Mouse (Mus musculus): ENCODE results near the gene Wdfy1. TPM values are rescaled to one million over a fixed set of nuclear protein-coding genes. Genes with fewer than 3 reads are reported as not detected.

Wdfy1 gene
- polyA plus RNA-seq, 1 experiment from 2014 or later, result 113 TPM

- Histone ChIP-seq H3K9ac (replicated peaks) (no peak overlapping the region), H3K4me3 (replicated peaks) (no peak overlapping the region), H3K9me3 (no peaks in the 10 kb centered on the region), H3K27me3 (no peaks in the 10 kb centered on the region), H3K4me1 (replicated peaks) (no peaks in the 10 kb centered on the region), H3K36me3 (peaks cover 23% of the 10 kb centered on the region), H3K27ac (no peak overlapping the region), H3K4me2 (replicated peaks) (no peak overlapping the region)
- no peak for ATAC-seq
- 91% methylated on average over 7 of the region's 7 CpGs for WGBS
Observed at GRCm38 (mm10) chr1:79742949-79743348, 33.0 kb downstream of the Wdfy1 start.

DNA sequence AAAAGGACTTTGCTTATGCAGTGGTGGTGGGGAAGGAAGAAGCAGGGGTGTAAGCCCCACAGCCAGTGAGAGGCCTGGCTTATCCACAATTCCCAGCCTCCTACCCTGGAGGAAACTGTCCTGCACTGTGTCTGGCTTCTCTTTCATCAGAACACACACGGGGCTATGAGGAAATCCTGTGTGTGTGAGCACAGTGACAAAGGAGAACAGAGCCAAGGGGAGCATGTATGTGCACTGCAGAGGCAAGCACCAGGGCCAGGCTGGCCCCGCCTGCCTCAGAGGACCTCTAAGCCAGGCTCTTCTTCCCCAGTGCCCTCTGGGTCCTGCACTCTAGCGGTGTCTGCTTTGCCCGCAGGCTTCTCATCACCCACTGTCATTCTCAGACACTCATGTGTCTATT lies 34.9 kb downstream of the Wdfy1 start:
- 80% methylated on average over 4 of the region's 4 CpGs for WGBS

GRCm38 (mm10) chr1:79739726-79740125 lies 36.2 kb downstream of the Wdfy1 start:
- no peaks in the 10 kb centered on the region for H3K27me3 ChIP-seq
- WGBS, result 88% methylated on average over 2 of the region's 2 CpGs
- no peaks in the 10 kb centered on the region for H3K9me3 ChIP-seq
- H3K36me3 ChIP-seq, result peaks cover 32% of the 10 kb centered on the region
- no peak overlapping the region for H3K9ac ChIP-seq (replicated peaks)
- no peak overlapping the region for H3K27ac ChIP-seq
- H3K4me2 ChIP-seq (replicated peaks), result no peak overlapping the region
- H3K4me1 ChIP-seq (replicated peaks), result no peaks in the 10 kb centered on the region
- H3K4me3 ChIP-seq (replicated peaks), result no peak overlapping the region
- ATAC-seq, result no peak

More for the DNA sequence above, 34.9 kb downstream of the Wdfy1 start:
- Histone ChIP-seq H3K9ac (replicated peaks) (no peak overlapping the region), H3K4me3 (replicated peaks) (no peak overlapping the region), H3K9me3 (no peaks in the 10 kb centered on the region), H3K4me1 (replicated peaks) (no peaks in the 10 kb centered on the region), H3K27ac (no peak overlapping the region), H3K4me2 (replicated peaks) (no peak overlapping the region), H3K36me3 (peaks cover 34% of the 10 kb centered on the region), H3K27me3 (no peaks in the 10 kb centered on the region)
- 0 out of 2 replicates have a peak, but pooled peaks have one; percentile 37 for ATAC-seq

GRCm38 (mm10) chr1:79736408-79736807 lies 39.5 kb downstream of the Wdfy1 start:
- ATAC-seq, result no peak
- Histone ChIP-seq H3K9me3 (no peaks in the 10 kb centered on the region), H3K4me2 (replicated peaks) (no peak overlapping the region), H3K4me3 (replicated peaks) (no peak overlapping the region), H3K27me3 (no peaks in the 10 kb centered on the region), H3K9ac (replicated peaks) (no peak overlapping the region), H3K36me3 (peaks cover 36% of the 10 kb centered on the region), H3K27ac (no peak overlapping the region), H3K4me1 (replicated peaks) (no peaks in the 10 kb centered on the region)
- 94% methylated on average over 3 of the region's 3 CpGs for WGBS

- Histone ChIP-seq H3K4me1 (replicated peaks) (no peaks in the 10 kb centered on the region), H3K27me3 (no peaks in the 10 kb centered on the region), H3K4me3 (replicated peaks) (no peak overlapping the region), H3K36me3 (peaks cover 39% of the 10 kb centered on the region), H3K4me2 (replicated peaks) (no peak overlapping the region), H3K27ac (no peak overlapping the region), H3K9ac (replicated peaks) (no peak overlapping the region), H3K9me3 (no peaks in the 10 kb centered on the region)
- 89% methylated on average over 5 of the region's 5 CpGs for WGBS
- ATAC-seq, result no peak
Observed at GRCm38 (mm10) chr1:79734794-79735193, 41.1 kb downstream of the Wdfy1 start.

GRCm38 (mm10) chr1:79714152-79714923 lies 61.6 kb downstream of the Wdfy1 start:
- H3K4me2 ChIP-seq (replicated peaks), result no peak overlapping the region
- H3K36me3 ChIP-seq, result peaks cover 30% of the 10 kb centered on the region
- no peak overlapping the region for H3K9ac ChIP-seq (replicated peaks)
- WGBS, result 87% methylated on average over 13 of the region's 13 CpGs
- no peak for ATAC-seq
- no peaks in the 10 kb centered on the region for H3K27me3 ChIP-seq
- H3K4me1 ChIP-seq (replicated peaks), result peaks cover 10% of the 10 kb centered on the region
- H3K9me3 ChIP-seq, result no peaks in the 10 kb centered on the region
- H3K27ac ChIP-seq, result no peak overlapping the region
- H3K4me3 ChIP-seq (replicated peaks), result no peak overlapping the region

DNA sequence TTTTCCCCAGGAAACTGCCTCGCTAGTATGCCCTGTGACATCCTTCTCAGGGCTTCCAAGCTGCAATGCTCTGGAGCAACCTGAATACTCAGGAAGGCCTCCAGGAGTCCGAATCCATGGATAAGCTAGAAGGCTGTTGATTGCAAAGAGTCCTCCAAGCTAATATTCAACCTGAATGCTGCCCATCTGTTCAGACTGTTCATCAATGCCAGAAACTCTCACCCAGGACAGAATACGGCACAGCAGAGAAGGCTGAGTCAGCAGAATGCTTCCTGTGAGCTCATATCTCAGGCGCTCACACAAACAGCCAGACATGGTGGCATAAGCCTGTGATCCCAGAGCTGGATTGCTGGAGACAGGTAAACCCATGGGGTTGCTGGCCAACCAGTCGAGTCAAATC lies 62.9 kb downstream of the Wdfy1 start:
- Histone ChIP-seq H3K27me3 (no peaks in the 10 kb centered on the region), H3K4me1 (replicated peaks) (peaks cover 10% of the 10 kb centered on the region), H3K4me2 (replicated peaks) (no peak overlapping the region), H3K36me3 (peaks cover 35% of the 10 kb centered on the region), H3K9me3 (no peaks in the 10 kb centered on the region), H3K4me3 (replicated peaks) (no peak overlapping the region), H3K9ac (replicated peaks) (no peak overlapping the region), H3K27ac (no peak overlapping the region)
- no peak for ATAC-seq
- 95% methylated on average over 5 of the region's 5 CpGs for WGBS

- Histone ChIP-seq H3K9me3 (no peaks in the 10 kb centered on the region), H3K4me1 (replicated peaks) (peaks cover 10% of the 10 kb centered on the region), H3K9ac (replicated peaks) (no peak overlapping the region), H3K27me3 (no peaks in the 10 kb centered on the region), H3K4me2 (replicated peaks) (no peak overlapping the region), H3K36me3 (peaks cover 47% of the 10 kb centered on the region), H3K4me3 (replicated peaks) (no peak overlapping the region), H3K27ac (no peak overlapping the region; the same call in 1 of the 2 replicates)
- no peak for ATAC-seq
- 87% methylated on average over 18 of the region's 18 CpGs for WGBS
Observed at GRCm38 (mm10) chr1:79711147-79712126, 64.5 kb downstream of the Wdfy1 start.

- ATAC-seq, result no peak
- H3K4me1 ChIP-seq (replicated peaks), result peaks cover 10% of the 10 kb centered on the region
- H3K27me3 ChIP-seq, result no peaks in the 10 kb centered on the region
- H3K27ac ChIP-seq, result no peak overlapping the region; the same call in 1 of the 2 replicates
- 66% methylated on average over 4 of the region's 4 CpGs for WGBS
- no peak overlapping the region for H3K9ac ChIP-seq (replicated peaks)
- H3K36me3 ChIP-seq, result peaks cover 54% of the 10 kb centered on the region
- H3K4me3 ChIP-seq (replicated peaks), result no peak overlapping the region
- no peak overlapping the region for H3K4me2 ChIP-seq (replicated peaks)
- no peaks in the 10 kb centered on the region for H3K9me3 ChIP-seq
Observed at GRCm38 (mm10) chr1:79710678-79711077, 65.3 kb downstream of the Wdfy1 start.

DNA sequence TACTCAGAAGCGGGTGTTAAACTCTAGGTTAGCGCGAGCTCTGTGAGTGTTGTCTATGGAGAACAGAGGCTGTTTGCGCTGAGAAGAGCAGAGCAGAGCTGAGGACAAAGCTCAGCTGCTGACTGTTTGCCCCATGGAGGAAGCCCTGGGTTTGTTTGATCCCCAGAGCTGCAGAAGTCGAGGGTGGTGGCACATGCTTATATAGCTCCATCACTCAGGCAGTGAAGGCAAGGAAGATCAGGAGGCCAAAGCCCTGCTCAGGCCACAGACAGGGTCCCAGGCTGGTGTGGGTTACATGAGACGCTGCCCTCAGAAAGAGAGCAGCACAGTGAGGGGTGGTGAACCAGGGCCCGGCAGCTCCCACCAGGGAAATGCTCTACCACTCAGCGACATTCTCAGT lies 65.7 kb downstream of the Wdfy1 start:
- Histone ChIP-seq H3K27ac (0 out of 2 replicates have a peak overlapping the region, but pooled peaks have one; percentile 39), H3K9me3 (no peaks in the 10 kb centered on the region), H3K36me3 (peaks cover 57% of the 10 kb centered on the region), H3K27me3 (no peaks in the 10 kb centered on the region), H3K4me2 (replicated peaks) (no peak overlapping the region), H3K4me3 (replicated peaks) (no peak overlapping the region), H3K9ac (replicated peaks) (no peak overlapping the region), H3K4me1 (replicated peaks) (peaks cover 10% of the 10 kb centered on the region)
- WGBS, result 80% methylated on average over 8 of the region's 8 CpGs
- ATAC-seq, result no peak

DNA sequence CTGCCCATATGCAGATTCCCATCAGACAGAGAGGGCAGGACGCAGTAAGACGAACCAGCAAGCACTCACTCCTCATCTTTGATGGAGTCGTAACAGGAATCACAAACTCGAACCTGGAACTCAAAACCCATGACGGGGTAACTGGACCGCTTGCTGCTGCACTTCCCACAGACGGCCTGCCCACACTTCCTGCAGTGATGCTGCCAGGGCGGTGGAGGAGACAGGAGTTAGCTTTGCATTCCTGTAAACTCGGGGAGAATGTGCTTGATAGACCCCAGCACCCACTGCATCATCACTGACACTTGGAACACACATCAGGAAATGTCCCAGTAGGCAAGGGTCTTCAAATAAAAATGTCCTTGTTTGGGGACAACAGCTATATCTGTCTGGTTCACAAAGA lies 68.6 kb downstream of the Wdfy1 start:
- Histone ChIP-seq H3K27ac (no peak overlapping the region), H3K4me2 (replicated peaks) (no peak overlapping the region), H3K4me3 (replicated peaks) (no peak overlapping the region), H3K9me3 (no peaks in the 10 kb centered on the region), H3K36me3 (peaks cover 55% of the 10 kb centered on the region), H3K9ac (replicated peaks) (no peak overlapping the region), H3K27me3 (no peaks in the 10 kb centered on the region), H3K4me1 (replicated peaks) (peaks cover 10% of the 10 kb centered on the region)
- WGBS, result 90% methylated on average over 9 of the region's 9 CpGs
- no peak for ATAC-seq

DNA sequence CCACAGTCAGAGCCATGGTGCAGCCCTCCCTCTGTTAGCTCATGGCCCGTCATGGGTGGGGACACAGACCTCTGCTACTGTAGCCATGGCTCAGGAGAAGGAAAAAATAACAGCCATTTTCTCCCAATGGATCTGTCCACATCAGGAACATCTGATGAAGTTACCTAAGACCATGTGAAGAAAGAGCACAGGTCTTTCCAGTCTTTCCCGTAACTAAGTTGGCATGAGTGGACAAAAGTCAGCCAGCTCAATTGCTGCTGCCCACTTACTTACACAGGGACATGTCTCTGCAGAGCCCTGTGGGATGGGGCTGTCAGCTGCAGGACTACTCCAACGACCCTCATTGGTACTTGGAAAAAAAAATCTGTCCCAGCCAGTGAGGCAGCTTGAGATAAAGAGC lies 69.2 kb downstream of the Wdfy1 start:
- H3K4me3 ChIP-seq (replicated peaks), result no peak overlapping the region
- no peak for ATAC-seq
- no peaks in the 10 kb centered on the region for H3K27me3 ChIP-seq
- H3K4me1 ChIP-seq (replicated peaks), result peaks cover 10% of the 10 kb centered on the region
- H3K9me3 ChIP-seq, result no peaks in the 10 kb centered on the region
- H3K36me3 ChIP-seq, result peaks cover 55% of the 10 kb centered on the region
- no peak overlapping the region for H3K9ac ChIP-seq (replicated peaks)
- H3K4me2 ChIP-seq (replicated peaks), result no peak overlapping the region
- WGBS, result 90% methylated on average over 3 of the region's 3 CpGs
- H3K27ac ChIP-seq, result no peak overlapping the region

All from midbrain, embryonic 13.5 days (tissue).